Mouse (Mus musculus) thymus, postnatal 0 days (tissue): Measurements from ENCODE around the gene Snx29. TPM values are rescaled to one million over a fixed set of nuclear protein-coding genes. Genes with fewer than 3 reads are reported as not detected.
A peak's percentile ranks its signal among the peaks of the same experiment; 100 is the strongest.

Source experiments
- DNase-seq: peaks from one replicate; pipeline ENCODE4 v3.0.0-alpha.2; 2015; ENCODE audit warnings: low spot score
- polyA plus RNA-seq: library from polyadenylated mRNA; unstranded; fragments of >200 nt; fragmentation: Nextera tagmentation; extraction: Ambion mirVana; gene quantifications from 2 replicates; pipeline ENCODE4 v1.2.1, GENCODE M21; 2015

The Snx29 gene
- polyA plus RNA-seq, 1 experiment from 2014 or later, result 11.4 TPM

- no peak for DNase-seq
These were observed 125.2 kb downstream of the Snx29 start for GRCm38 (mm10) chr16:11447905-11448304.

- DNase-seq, result peak; percentile 36
These were observed 126.0 kb downstream of the Snx29 start for GRCm38 (mm10) chr16:11448696-11449095.

DNA sequence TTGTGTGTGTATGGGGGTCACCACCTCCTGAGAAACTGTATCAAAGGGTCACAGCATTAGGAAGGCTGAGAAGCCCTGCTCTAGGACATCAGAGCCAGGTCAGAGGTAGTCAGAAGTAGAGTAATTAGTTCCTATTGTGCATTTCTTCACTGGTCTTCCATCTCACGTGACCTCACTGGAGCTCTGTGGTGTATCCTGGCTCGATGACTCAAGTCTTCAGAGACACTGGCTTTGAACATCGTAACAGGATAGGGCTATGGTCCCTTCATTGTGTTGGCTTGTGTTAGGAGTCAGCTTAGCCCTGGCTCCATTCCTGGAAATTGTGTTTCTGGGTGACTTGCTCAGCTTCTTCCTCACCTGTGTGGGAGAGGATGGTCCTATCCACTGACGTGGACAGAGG is 126.6 kb downstream of the Snx29 start:
- no peak for DNase-seq

GRCm38 (mm10) chr16:11450626-11451025 is 127.9 kb downstream of the Snx29 start:
- no peak for DNase-seq

DNA sequence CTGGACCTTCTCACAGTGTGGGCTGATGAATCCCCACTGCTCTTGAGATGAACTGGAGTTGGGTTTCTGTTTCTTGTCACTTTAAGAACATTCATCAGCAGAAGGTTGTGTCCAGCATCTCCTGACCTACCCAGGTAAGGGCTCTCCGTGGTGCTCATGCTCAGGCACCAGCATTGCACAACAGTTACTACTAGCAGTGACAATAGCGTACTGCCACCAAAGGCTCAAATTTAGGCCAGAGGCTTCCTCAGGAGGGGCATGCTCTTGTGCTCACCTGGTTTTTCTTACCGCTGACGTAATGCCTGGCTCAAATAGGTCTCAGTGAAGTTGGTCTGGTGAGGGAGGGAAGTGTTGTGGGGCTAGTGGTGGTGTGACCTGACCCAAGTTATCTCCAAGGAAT is 132.2 kb downstream of the Snx29 start:
- DNase-seq, result no peak

DNA sequence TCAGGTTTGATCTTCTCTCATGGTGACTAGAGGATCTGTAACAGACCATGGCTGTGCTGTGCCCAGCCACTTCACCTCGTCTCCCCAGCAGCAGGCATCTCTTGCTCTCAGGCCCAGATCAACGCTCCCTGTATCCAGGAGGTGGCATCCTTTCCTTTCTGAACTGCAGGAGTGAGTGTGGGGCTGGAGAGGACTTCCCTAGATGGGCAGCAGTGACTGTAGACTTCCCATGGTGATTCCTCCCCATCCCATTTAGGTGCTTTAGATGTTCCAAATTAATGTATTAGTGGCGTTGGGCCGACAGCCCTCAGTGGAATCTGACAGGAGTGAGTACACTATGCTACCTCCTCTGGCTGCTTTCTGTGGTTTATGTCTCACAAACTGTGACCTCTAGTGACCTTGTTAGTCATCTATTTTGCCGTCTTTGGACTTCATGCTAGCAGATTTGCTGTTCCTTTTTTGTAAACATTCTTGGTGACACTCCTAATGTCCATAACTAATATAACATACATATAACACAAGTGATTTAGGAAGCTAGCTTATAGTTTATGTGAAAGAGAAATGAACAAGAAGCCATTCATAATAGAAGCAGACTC is 132.9 kb downstream of the Snx29 start:
- DNase-seq, result no peak

DNA sequence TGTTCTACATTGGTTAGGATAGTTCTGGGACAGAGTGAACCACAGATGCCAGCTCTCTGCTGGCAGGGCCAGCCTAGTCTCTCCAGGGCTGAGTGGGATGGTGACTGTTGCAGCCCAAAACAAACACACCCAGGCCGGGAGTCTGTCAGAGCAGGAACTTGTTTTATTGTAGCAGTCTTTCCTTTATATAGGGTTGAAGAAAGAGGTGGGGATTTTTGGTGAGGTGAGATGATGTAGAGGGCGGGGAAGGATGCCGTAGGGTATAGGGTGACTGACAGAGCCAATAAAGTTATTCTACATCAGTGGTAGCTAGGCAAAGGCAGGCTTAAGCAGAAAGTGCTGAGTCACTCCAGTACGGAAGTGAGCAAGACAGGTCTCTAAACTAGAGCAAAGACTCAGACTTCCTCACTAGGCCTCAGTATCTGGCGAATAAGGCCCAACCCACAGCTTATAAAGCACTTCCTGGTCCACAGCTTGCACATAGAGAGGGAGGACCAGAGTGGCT is 133.5 kb downstream of the Snx29 start:
- peak; percentile 86 for DNase-seq

- DNase-seq, result peak; percentile 57
These were observed 134.4 kb downstream of the Snx29 start for GRCm38 (mm10) chr16:11457136-11457535.

- no peak for DNase-seq
These were observed 135.1 kb downstream of the Snx29 start for GRCm38 (mm10) chr16:11457609-11458350.

GRCm38 (mm10) chr16:11460210-11460609 is 137.5 kb downstream of the Snx29 start:
- DNase-seq, result no peak

- DNase-seq, result peak; percentile 58
These were observed 138.9 kb downstream of the Snx29 start for GRCm38 (mm10) chr16:11461612-11462011.

DNA sequence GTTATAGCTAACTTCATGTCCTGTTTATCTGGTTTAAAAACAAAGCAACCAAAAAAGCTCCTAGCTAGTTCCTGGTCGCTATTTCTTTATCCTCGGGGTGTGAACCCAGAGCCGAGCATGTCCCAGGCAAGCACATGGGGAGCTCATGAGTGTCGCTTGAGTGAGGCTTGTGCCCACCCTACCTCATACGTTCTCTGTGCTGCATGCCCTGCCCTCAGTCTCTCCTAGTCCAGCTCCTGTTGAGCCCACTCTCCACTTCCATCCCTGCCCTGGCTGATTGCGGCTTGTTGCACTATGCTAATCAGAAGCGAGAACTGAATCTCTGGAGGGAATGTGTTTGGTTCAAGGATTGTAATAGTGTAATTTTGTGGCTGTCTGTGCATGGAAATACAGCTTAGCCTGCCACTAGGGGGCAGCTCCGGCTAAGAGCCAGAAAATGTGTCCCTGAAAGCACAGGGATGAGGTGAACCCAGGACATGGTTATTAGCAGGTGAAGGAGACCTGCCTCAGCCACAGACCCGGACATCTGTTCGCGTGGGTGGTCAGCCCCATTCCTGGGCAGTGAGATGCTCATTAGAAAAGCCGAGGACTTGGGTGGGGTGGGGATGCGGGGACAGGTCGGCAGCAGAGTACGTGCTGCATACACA is 145.9 kb downstream of the Snx29 start:
- peak; percentile 71 for DNase-seq

DNA sequence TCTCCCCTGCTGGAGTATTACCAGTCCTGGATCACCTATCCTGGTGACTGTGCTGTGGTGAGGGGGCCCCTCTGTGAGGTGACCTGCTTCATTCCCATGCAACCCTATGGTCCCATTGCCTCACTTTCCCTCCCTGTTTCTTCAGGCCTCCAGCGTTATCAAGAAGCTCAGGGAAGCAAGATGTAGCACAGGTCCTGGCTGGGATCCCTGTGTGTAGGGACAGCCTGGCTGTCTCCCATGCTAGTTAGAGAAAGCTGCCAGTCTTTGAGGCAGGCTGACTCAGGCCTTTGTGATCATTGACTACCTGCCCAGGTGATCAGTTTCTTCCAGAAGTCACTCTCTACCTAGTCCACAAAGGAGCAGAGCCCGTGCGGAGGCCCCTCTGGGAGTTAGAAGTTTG is 146.8 kb downstream of the Snx29 start:
- DNase-seq, result no peak

DNA sequence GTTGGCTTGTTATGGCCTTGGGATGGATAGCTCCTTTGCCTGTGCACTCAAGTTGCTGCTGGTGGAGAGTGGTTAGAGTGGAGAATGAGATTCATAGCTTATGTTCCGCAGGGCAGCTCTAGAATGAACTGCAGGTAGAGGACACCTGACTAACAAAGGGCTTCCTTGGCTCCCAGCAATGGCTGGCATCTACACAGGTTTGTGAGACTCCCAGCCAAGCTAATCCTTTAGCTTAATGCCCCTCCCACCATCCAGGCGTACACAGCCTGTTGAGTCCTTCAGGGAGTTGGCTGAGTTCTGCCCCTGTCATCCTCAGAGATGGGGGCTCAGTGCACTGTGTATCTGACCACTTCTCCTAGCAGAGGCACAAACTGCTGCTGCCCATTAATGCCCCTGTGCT is 148.5 kb downstream of the Snx29 start:
- no peak for DNase-seq

- DNase-seq, result no peak
These were observed 150.1 kb downstream of the Snx29 start for GRCm38 (mm10) chr16:11472852-11473251.

DNA sequence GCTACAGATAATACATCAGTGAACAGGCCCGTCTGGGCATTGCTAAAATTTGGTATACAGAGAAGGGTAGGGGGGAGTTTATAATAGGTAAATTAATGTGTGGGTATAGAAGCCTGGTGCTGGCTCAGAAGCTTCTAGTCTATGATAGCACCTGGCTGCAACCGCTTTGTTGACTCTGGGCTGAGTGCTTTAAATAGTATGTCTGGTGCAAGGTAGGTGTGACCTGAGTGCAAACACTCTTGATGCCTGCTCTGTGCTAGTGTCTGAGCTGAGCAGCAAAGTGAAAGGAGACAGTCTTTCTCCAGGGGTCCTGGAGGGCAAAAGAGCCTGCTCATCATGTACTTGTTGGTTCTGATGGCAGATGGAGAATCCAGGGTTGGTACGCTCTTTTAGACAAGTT is 150.8 kb downstream of the Snx29 start:
- DNase-seq, result no peak

- DNase-seq, result no peak
These were observed 151.3 kb downstream of the Snx29 start for GRCm38 (mm10) chr16:11473893-11474505.

- no peak for DNase-seq
These were observed 152.6 kb downstream of the Snx29 start for GRCm38 (mm10) chr16:11475137-11475943.

GRCm38 (mm10) chr16:11476314-11476713 is 153.6 kb downstream of the Snx29 start:
- no peak for DNase-seq

DNA sequence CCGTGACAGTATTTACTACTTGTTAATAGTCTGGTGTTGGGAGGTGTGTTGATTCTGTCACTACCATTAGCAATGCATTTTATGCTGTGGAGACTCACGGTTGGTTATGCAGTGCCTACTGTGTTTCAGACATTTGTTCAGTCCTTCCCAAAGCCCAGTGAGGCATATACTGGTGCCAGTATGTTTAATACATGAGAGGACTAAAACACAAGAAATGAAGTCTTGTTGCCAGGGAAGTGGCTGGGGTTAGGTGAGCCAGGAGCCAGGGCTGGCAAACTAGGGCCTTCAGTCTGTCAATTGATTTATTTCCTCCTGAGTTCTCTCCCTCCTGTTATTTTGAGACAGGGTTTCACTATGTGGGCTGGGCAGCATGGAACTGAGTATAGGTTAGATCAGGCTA is 154.3 kb downstream of the Snx29 start:
- no peak for DNase-seq

DNA sequence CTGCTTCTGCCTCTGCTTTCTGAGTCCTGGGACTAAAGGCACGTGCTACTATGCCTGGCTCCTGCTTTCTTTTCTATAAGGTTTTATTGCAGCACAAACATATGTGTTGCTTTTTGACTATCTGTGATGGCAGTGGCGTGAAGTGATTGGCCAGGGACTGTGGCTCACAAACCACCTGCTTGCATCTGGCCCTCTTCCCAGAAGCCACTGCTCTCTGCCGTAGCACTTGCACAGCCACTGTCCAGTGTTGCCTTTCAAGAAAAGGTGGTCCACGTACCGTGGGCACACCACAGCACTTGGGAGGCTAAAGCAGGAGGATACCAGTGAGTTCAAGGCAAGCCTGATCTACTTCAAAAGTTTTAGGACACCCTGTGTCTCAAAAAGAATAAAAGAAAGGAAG is 154.9 kb downstream of the Snx29 start:
- no peak for DNase-seq
